Mouse (Mus musculus) right cerebral cortex, adult 18-20 months (tissue): ENCODE results near the gene Gfm1.

Experiments used
- DNase-seq: peaks from one replicate; pipeline ENCODE4 v3.0.0; 2022; ENCODE audit warnings: mixed read lengths

Gfm1 gene

DNA sequence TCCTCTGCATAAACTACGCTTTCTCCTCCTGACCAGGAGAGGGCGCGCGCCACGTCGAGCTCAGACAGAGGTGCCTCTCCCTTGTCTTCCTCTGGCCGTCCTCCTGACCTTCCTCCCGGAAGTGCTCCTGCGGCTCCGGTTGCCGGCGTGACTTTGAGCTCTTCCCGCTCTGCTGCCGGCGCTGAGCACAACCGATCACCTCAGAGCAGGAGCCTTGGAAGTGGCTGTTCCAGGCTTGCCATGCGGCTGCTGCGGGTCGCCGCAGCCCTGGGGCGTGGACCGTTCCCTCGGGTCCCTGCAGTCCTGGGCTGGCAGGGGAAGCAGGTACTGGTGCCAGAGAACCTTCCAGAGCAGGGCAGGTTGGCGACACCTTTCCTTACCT lies at the start of gene Gfm1:
Gfm1 (plus strand) TSS at position 98 of the 382 bp plus-strand sequence.
- peak; percentile 94 for DNase-seq

DNA sequence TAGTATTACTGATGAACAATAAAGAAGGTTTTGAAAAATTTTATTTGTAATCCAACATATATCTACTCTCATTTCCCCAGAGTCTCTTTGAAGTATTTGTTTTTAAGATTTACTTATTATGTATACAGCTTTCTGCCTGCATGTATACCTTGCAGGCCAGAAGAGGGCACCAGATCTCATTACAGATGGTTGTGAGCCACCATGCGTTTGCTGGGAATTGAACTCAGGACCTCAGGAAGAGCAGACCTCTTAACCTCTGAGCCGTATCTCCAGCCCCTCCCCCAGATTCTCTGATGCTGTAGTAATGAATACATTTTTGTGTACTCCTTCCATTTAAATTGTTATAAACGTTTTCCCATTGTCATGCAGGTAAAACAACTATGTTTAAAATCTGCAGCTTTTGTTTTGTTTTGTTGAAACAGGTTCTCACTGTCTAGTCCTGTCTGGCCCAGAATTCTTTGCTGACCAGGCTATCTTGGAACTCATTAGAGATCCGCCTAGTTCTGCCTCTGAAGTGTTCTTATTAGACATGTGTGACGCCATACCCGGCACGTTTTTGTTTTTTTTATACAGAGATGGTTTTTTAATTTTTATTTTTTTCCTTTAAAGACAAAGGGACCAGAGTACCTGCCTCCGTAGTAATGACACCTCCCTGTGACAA lies 428 bp upstream of the Gfm1 start:
- DNase-seq: no peak

DNA sequence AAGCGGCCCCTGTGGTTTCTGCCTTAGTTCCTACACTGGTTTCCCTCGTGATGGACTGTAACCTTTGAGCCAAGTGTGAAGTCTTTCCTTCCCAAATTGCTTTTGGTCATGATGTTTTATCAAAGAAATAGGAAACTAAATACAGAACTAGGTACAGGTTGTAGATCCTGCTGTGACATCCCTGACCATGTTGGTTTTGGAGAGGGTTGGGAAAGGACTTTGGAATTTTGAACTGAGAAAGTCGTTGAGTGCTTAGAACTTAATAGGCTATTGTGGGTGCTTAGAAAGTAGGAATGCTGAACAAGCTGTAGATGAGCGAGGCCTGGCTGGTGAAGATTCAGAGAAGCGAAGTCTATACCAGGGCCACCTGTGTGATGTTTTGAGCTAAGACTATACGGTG lies 4.1 kb downstream of the Gfm1 start:
- DNase-seq: no peak

DNA sequence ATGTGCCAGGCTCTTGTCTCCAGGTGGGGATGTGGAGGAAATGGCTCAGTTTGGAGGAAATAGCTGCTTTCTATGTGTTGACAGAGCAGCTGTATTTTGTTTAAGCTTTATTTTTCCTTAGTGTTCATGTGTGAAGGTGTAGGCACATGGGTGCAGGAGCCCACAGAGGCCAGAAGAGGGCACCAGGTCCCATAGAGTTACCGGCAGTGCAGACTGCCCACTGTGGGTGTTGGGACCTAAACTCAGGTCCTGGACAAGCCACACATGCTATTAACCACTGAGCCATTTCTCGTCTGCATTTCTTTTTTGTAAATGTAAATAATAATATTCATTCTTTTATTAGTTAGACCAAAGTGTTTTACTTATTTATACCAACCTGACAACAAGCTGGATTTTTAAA lies 17.2 kb downstream of the Gfm1 start:
- no peak for DNase-seq

DNA sequence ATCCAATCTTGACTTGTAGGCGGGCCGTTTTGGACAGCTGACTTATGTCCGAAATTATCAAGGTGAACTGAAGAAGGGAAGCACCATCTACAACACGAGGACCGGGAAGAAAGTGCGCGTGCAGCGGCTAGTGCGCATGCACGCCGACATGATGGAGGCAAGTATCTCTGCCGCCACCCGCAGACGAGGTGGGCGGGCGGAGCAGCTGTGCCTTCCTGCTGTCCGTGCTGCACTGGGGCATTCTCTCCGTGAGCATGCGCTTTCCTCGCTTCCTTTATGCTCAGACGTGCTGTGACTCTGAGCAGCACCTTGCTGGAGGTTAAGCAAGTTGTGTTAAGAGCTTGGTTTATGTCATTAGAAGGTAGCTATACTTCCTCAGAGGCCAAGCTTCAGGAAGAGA lies 19.8 kb downstream of the Gfm1 start:
- DNase-seq: peak; percentile 41

DNA sequence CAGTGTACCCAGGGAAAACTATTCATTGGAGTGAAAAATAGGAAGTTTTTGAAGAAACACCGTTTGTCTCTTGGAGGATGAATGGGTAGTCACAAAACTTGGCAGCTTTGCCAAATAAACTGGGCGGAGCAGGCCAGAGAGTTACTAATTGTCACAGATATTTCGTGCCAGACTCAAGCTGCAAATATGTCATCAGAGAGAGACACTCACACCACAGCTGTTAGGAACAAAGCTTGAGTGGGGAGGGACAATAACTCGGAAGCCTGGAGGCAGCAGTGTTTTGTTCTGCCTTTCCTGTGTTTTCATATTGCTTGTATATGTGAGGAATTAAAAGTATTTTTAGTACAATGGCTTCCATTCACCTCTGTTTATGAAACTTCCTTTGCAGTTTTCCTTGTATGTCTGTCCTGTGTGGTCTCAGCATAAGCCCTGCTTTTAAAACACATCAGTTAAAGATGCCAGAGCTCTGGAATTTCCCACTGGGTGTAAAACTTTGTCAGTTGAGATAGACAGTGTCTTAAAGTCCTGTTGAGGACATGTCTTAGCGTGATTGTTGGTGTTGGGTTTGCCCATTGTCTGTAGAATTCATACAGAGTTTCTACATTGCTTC lies 20.8 kb downstream of the Gfm1 start:
- DNase-seq: peak; percentile 20

DNA sequence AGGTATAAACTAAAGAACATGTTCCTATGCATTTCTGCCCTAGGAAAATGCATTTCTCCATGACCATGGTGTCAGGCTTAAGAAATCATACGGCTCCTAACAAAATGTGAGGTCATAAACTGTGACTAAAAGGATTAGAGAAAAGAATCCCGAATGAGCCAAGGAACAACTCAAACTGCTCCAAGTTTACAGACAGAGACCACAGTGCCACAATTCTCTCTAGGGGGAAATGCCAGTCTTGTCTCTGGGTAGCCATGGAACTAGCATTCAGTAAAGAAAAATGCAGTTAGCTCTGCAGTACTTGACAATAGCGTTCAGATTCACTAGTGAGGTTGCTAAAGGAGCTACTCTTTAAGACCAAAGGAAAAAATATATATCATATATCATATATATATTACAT lies 30.0 kb downstream of the Gfm1 start:
- no peak for DNase-seq

DNA sequence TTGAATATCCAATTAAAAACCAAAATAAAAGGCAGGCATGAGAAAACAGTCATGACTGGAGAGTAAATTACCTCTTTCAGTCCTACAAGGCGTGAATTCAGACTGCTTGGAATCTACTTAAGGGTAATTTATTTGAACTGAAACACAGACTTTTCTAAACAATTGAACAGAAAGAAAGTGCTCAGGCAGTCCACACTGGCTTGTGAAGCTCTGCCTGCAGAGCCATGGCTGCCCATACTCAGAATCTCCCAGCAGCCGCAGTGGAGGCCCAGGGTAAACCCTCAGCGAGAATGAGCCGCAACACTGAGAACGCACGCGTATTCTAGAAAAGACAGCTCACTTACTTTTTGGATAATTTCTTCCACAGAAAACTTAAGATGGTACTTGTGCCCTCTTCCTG lies 32.1 kb downstream of the Gfm1 start:
- DNase-seq: no peak

DNA sequence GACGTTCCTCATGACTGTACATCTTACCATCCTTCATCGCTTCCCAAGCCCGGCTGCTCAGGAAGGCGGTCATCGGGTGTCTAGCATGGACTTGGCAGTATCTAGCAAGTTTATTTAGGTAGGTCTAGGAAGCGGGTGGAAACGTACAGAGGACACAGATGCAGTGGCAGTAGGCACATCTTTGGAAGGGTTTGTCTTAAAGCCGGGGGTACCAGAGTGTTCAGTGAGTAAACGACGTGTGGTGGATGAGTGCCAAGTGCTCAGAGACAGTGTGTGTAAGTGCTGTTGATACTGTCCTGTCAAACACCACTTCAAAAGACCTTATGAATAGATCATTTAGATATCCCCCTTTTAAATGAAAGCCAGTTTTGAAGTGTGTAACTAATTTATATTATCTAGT lies 32.7 kb downstream of the Gfm1 start:
- DNase-seq: no peak

DNA sequence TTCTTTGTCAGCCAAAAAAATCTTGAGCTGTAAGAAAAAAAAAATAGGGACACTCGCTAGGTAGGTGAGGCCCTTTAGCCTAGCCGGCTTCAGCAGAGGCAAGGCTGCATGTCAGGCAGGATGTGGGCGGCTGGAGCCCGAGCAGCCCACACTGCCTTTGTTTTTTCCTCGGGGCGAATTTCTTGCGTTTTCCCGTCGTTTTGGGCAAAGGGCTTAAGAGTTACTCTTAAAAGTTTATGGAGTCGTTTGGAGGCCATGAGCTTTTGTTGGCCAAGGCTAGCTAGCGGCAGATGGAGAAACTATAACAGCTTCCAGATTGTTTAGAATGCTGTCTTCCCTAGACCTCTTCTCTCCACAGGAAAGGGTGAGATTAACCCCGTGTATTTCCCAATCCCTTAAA lies 33.1 kb downstream of the Gfm1 start:
- no peak for DNase-seq

DNA sequence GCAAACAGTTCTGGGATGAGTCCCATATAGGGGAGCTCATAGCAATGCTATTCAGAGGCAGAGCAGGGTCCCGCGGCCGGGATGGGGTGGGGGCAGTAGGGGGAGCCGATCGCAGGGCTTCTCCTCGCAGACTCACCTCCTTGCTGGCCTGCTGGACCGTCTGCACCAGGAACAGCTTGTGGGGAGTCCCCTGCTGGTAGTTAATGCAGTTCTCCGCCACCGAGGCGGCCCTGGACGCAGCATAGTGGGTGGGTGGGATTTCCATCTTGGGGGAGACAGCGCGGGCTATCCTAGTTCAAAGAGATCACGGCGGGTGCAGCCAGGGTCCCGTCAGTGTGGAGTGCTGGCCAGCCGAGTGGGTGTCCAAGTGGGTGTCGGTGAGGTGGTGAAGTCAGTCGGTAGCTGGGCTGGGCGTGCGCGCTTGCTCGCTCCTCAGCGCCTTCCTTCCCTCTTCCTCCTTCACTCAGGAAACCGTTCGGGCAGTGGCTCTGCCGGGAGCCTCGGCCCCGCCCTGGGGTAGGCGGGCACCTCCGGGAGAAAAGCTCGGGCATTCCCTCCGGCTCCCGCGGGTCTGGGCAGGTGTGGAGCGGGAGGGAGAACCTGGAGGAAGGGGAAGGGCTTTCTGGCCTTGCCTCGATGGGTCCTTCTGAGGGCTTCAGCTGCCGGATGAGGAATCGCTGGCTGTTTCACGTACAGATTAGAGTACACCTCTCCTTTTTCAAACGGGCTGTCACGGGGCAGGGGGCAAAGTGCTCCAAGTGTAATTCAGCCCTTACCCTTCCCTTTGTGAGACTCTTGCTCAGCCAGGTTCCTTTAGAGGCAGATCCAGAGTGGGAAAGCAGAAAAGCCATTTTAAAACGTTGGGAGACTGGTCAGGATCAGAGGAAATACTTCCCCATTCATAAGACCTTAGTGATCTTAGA lies 33.8 kb downstream of the Gfm1 start, which contains the start of gene Lxn:
Lxn (minus strand) TSS at position 477 of the 923 bp plus-strand sequence.
- DNase-seq: peak; percentile 72

DNA sequence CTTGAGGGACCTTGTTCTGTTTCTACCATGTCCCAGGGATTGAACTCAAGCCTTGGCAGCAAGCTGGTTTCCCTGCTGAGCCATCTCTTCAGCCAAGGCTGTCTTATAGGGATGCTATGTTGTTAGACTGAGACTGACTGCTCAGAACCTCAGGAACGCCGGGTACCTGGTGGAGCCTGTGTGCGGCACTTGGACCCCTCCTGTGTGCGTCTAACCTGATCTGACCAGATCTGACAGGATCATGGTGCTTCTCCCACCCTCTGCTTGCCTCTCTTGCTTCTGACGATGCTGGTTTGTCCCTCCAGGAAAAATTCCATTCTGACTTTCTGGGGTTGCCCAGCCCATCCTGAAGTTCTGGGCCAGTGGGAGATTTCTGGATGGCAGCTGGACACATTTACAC lies 36.7 kb downstream of the Gfm1 start:
- DNase-seq: no peak

DNA sequence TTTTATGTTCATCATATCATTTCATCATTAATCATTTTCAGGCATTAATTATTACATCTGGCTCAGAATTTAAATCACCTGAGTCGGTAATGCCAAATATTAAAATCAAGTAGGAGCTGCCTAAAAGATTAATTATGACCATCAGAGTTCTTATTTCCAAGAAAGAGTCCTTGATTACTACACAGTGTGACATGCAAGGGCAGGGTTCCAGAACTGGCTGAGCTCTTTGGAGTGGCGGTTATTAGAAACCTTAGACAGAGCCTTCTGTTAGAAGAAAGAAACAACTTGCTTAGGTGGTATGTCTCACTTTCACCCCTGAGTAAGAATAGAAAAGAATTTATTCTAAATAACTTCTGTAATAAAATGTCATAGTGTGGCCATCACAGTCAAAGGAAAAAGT lies 37.4 kb downstream of the Gfm1 start:
- DNase-seq: no peak

DNA sequence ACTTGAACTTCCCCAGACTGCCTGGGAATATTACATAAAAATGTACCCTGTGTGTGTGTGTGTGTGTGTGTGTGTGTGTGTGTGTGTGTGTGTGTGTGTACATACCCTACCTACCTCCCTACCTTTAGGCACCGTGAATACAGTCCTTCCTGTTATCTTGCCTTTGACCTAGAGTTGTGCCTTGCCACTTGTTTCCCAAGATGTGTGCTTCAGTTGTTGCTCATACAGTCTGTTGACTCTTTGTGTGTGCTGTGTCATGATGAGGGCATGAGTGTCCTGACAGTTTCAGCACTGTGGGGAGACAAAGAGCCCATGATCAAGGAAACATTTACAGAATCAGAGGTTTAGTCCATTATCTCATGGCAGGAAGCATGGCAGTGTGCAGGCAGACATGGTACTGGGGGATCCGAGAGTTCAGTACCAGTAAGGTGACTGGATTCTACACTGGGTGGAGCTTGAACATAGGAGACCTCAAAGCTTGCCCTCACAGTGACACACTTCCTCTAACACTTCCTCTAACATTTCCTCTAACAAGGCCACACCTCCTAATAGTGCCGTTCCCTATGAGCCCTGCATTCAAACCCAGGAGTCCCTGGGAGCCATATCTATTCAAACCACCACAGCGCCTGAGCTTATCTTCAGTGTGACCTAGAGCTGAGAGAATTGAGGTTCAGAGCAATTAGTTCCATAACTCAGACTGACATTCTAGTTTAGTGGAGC lies 41.7 kb downstream of the Gfm1 start:
- DNase-seq: no peak

DNA sequence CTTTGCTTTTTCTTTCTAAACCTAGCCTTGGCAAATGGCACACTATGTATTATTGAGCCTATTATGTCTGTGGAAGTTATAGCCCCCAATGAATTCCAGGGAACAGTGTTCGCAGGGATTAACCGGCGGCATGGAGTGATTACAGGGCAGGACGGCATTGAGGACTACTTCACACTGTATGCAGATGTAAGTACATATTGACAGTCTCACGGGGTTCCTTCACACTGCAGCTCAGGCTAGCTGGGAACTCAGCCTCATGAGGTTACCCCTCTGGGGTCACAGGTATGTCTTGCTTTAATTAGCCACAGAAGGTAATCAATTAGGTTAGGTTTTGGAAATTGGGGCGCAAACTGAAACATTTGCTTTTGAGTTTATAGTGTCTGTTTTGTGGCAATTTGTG lies 43.5 kb downstream of the Gfm1 start:
- DNase-seq: no peak

DNA sequence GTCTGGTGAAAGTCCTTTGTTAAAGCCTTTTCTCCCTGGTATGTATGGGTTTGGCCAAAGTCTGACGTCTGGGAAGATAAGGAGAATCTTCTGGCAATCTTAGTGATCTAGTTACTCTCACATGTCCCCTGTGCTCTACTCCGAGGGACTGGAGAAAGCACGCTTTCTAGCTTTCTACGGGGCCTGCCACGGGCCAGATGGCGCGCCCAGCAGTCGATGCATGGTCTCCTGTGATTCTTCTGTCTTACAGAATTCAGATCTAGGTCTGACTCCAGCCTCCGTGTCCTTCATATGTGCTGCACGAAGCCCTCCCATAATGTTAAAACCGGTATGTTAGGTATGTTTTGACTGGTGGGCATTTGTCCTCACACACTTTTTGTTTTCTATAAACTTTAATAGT lies 49.9 kb downstream of the Gfm1 start:
- DNase-seq: no peak

DNA sequence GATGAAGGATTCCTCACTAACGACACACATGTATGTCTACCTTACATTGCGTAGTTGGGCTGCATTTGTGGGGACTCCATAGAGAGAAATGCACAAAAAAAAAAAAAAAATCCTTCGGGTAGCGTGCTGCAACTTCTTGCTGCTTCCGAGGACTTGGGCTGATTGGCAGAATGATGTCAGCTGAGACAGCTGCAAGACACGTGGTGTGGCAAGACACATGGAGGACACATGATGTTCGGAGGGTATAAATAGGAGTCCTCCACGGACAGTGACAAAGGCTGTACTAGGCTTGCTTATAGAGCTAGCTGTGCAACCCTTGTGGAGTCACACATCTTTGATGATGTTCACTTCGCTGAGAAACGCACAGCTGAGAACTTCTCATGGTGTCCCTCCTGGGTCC lies 52.5 kb downstream of the Gfm1 start:
- no peak for DNase-seq

DNA sequence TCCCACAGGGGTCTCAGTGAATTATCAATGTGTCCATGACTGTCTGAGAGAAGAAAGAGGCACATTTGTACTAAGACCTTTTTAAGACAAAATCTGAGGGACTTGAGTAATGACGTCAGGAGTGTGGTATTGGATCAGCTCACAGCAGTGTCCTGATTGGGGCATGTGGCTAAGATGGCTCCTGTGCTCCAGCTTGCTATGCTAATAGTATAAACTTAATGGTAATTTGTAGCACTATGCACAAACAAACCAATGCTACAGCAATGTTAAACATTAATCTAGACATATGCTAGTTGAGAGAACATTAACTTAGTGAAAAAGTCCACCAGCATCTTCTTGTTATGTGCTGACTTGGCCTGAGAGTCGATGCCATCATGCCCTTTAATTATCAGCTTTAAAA lies 55.3 kb downstream of the Gfm1 start:
- DNase-seq: no peak

DNA sequence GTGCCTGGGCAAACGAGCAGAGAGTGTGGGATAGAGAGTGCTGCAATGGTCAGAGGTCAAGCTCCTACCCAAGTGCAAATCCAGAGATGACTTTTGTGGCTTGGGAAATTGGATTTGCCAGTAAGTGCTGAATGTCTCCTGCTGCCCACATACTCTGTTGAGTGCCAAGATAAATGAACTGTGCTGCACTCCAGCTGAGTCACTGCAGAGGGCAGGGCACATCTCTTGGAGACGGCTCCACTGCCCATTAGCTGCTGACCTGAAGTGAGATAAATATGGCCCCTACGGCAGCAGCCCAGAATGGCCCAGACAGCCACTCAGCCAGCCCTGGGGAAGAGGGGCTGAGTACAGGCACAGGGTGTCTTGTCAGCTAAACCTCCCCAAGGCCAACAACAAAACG lies 60.3 kb downstream of the Gfm1 start:
- DNase-seq: no peak

DNA sequence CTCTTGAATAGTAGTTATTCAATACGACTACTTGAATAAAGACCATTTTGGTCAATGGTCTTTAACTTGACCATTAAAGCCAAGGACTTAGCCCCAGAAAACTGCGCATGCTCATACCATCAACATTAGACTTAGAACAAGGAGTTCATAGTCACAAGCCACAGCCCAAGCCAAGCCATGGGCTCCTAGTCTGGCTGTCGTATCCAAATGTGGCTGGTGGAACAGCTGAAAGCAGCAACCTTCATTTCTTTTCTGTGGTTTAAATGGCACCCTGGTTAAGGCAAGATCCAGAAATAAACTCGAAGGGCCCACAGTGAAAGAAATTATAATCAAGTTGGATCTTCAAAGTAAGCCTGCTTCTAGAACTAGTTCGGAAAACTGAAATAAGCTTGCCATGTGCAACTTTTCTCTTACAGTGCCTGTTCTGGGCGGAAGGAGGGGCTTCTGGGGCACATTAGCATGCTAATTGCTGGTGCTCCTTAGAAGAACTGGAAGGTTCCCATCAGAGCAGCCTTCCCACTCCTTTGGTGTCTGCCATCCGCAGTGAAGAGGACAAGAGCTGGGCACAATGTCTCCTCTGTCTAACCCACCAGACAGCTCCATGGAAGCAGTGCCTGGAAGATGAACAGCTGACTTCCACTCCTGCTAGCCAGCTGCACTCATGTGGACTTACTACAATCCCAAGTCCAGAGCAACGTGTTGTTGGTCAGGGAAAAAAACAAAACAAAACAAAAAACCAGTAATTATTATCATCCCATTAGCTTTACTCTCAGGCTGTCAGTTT lies 62.4 kb downstream of the Gfm1 start:
- no peak for DNase-seq

DNA sequence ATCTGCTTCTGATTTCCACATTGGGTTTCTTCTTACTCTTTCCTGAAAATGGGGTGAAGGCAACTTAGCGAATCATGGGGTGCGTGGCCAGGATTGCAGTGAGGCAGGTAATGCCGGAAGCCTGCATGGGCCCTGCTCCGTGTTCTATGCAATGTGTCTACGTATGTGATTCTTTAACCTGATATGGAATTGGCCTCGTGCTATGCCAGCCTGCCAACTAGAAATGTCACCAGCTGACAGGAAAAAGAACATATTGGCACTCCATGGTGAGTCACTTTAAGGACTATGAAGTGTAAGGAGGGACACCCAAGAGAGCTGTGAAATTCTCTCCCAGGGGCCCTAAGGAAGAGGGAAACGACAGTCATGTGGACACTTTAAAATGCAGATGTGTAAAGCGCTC lies 63.2 kb downstream of the Gfm1 start:
- no peak for DNase-seq

DNA sequence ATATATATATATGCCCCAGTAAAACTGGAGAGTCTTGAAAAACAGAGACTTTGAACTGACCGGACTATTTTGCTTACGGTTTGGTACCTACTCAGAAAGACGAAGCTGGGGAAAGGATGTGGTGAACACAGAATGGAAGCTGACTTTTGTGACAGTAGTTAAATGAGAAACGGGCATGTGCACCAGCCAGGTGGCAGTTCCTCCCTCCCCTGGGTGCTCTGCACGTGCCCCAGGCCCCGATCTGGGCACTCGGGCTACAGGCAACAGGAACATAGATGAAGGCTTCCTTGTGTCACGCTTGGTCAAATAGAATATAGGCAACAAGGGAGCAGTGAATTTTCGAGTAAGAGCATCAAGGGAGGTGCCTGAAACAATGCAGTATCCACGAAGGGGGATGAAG lies 66.4 kb downstream of the Gfm1 start:
- no peak for DNase-seq

DNA sequence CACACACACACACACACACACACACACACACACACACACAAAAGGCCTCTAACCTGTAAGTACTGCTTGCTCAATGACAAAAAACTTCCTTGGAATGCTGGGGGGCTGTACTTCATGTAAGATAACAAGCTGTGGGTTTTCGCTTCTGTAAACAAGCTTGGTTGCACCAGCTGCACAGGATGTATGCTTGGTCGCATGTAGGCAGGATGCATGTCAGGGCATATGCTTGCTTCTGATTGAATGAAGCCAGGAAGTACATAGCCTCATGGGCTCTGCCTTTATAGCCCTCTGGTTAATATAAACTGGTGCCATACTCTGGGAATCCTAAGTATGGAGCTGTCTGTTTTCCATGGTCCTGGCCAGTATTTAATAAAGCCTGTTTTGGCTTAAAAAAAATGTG lies 68.1 kb downstream of the Gfm1 start:
- no peak for DNase-seq
